Mouse (Mus musculus): ENCODE measurements around the gene Arl4d.

The Arl4d gene

GRCm38 (mm10) chr11:101674106-101674505, 8.8 kb downstream of the Arl4d start:
- in situ Hi-C loops (cut with MboI, MseI): no loop called here

DNA sequence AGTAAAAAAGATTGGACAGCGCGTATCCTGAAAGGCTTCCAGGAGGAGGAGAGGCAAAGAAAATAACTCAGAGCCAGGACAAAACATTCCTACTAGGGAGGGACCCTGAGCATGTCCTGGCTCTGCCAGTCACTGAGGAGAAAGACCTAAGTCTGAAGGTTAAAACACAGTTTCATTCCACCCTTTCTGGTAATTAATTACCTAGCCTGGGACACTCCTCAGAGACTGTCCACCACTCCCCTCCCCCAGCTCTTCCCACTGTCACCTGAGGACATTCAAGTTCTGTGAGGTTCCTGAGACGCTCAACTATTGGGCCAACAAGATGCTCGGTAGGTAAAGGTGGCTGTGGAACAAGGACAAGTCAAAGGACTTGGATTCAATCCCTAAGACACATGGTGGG, 10.0 kb downstream of the Arl4d start:
- in situ Hi-C loops (cut with MboI, MseI): no loop called here

DNA sequence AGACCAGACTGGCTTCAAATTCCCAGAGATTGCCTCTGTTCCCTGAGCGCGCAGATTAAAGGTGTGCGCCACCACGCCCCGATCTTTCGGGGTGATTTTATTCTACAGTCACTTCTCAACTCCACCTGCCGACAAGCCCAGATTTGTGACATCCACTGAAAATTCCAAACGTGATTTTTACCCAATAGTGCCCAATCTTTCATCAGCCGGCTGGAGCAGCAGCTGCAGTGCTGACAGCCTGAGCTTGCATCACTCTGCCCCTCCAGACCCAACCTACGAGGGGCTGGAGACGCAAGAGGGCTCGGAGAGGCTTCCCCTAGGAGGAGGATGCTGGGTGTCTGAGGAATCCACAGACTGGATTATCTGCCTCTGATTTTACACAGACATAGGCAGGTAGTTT, 12.3 kb downstream of the Arl4d start:
- in situ Hi-C loops (cut with MboI, MseI): no loop called here

DNA sequence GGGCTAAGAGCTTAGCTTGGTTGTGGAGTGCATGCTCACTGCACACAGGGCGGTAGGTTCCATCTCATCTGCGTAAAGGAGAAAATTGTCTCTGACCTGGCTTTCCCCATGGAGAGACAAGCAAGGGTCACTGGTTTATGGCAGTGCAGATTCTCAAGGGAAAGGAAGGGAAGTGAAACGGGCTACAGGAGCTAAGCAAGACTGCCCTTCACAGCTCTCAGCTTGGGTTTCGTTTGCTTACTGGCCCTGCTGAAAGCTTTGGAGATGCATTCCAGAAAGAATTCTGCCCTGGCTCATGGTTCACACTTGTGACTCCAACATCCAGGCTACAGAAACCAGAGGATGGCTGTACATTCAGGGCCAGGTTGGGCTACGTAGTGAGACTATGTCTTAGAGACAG, 13.4 kb downstream of the Arl4d start:
- in situ Hi-C loops (cut with MboI, MseI): no loop called here

GRCm38 (mm10) chr11:101679907-101680306, 14.6 kb downstream of the Arl4d start:
- in situ Hi-C loops (cut with MboI, MseI): no loop called here

GRCm38 (mm10) chr11:101680634-101681325, 15.4 kb downstream of the Arl4d start:
- in situ Hi-C loops (cut with MboI, MseI): no loop called here

DNA sequence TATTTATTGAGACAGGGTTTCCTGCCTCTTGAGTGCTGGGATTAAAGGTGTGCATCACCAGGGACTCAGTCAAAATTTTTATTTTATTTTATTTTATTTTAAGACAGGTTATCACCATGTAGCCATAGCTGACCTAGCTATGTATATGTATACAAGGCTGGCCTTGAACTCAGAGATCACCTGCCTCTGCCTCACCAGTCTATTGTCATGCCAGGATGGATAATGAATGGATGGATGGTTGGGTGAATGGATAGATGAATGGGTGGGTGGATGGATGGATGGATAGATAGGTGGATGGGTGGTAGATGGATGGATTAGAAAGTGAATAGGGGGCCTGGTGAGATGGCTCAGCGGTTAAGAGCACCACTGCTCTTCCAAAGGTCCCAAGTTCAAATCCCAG, 16.6 kb downstream of the Arl4d start:
- in situ Hi-C loops (cut with MboI, MseI): no loop called here

DNA sequence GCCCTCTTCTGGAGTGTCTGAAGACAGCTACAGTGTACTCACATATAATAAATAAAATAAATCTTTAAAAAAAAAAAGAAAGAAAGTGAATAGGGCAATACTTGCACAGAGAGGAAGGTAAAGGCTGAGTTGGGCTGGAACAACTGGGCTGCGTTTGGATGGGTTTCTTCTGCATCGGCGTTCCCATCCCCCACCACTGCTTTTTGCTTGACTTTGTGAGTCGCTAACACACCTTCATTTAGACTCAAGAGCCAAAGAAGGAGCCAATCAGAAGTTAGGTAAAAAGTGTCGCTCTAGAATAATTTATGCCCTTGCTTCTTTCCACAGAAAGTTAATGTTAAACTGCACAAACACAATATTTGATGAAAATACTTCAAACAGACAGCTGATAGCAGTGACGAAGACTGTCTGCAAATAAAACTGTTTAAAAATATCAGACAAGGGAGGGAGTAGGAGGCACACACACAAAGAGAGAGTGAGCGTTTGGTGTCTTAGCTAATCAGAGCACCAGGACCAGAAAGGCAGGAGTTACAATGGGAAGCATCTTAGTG, 17.1 kb downstream of the Arl4d start:
- in situ Hi-C loops (cut with MboI, MseI): no loop called here

GRCm38 (mm10) chr11:101687351-101688301, 22.3 kb downstream of the Arl4d start:
- in situ Hi-C loops (cut with MboI, MseI): no loop called here

- in situ Hi-C loops (cut with MboI, MseI): loop anchor here in 1 of 2 experiments (10.0 kb wide), 1 partner anchor 415 kb away; the partner anchor contains the start of genes Ppy and Pyy
Observed at GRCm38 (mm10) chr11:101689701-101690113, 24.4 kb downstream of the Arl4d start.

DNA sequence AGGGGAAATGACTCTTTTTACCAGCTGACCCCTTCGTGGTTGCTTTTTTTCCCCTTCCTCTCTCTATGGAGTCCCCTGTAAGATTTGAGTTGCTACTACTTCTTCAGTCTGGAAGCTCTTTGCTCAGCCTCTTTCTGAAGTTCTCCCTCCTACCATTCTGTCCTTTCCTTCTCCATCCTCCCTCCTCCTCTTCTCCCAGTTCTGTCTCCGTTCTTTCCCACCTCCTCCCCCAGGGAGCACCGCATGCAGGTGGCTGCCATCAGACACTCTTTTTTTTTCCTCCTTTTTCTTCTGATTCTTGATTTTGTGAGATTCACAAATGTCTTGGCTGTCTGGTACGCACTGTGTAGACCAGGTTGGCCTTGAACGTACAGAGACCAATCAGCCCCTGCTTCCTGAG, 25.0 kb downstream of the Arl4d start:
- in situ Hi-C loops (cut with MboI, MseI): loop anchor here in 1 of 2 experiments (10.0 kb wide), 1 partner anchor 414 kb away; the partner anchor contains the start of genes Ppy and Pyy

DNA sequence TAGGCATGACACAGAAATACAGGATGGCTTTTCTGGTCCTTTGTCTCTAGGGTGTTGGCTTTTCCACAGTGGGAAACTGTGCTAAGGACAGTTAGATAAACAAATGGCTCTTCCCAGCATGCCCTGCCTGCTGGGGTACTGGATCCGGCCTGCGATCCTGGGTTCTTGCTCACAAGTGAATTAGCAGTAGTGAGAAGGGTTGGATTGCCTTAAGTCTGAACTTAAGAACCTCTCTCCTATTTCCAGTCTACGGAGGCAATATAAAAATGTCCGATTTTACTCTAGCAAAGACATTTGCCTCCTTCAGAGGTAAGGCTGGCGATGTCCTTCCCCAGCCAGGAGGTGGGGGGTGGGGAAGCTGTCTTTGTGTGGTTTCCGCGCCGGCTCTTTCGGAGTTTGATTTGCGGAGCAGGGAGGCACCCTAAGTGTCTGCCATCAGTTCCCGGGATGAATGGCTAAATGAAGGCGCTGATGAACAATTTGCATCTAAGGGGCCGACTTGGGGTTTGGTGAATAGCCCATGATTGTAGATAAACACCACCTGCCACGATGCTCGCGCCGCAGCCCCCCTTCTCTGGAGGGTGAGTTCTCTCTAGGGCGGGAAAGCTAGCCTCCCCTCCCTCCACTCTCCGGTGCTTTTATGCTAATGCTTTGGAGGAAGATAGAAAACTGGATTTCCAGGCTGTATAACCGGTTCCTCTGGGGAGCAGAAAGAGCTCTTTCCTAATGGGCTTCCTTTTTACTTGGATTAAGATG, 30.7 kb downstream of the Arl4d start:
- in situ Hi-C loops (cut with MboI, MseI): loop anchor here in 1 of 2 experiments (10.0 kb wide), 1 partner anchor 409 kb away; the partner anchor contains the start of genes Ppy and Pyy

DNA sequence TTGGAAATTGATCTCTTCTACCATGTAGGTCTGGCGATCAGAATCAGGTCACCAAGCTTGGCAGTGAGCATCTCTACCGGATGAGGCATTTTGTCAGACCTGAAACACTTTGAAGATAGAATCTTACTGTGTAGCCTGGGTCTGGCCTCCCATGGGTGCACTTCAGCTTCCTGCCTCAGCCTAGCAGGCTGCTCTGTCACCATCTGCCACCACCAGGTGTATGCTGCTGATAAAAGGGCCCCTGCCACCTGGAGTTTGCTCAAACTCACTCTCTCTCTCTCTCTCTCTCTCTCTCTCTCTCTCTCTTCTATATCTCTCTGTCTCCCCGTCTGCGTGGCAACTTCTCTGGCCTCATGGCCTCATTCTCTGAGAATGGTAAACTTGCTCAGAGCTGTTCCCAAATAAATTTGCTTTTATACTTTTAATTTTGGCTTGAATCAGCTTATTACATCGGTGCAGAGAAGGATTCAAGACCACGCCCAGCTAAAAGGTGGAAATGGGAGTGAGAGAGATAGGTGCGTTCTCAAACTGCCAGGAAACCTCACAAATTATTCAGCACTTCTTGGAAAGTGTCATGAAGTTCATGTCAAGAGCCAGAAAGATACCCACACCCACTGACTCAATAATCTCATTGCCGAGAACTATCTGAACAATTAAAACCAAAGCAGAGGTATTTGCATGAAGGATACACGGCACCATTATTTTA, 32.0 kb downstream of the Arl4d start:
- in situ Hi-C loops (cut with MboI, MseI): loop anchor here in 1 of 2 experiments (10.0 kb wide), 1 partner anchor 407 kb away; the partner anchor contains the start of genes Ppy and Pyy

- in situ Hi-C loops (cut with MboI, MseI): loop anchor here in 1 of 2 experiments (10.0 kb wide), 1 partner anchor 407 kb away; the partner anchor contains the start of genes Ppy and Pyy
Observed at GRCm38 (mm10) chr11:101698114-101698513, 32.8 kb downstream of the Arl4d start.

GRCm38 (mm10) chr11:101699556-101699955, 34.2 kb downstream of the Arl4d start:
- in situ Hi-C loops (cut with MboI, MseI): loop anchor here in 1 of 2 experiments (10.0 kb wide), 1 partner anchor 405 kb away; the partner anchor contains the start of genes Ppy and Pyy

GRCm38 (mm10) chr11:101699991-101700390, 34.6 kb downstream of the Arl4d start:
- in situ Hi-C loops (cut with MboI, MseI): loop anchor here in 1 of 2 experiments (10.0 kb wide), 1 partner anchor 405 kb away; the partner anchor contains the start of genes Ppy and Pyy

DNA sequence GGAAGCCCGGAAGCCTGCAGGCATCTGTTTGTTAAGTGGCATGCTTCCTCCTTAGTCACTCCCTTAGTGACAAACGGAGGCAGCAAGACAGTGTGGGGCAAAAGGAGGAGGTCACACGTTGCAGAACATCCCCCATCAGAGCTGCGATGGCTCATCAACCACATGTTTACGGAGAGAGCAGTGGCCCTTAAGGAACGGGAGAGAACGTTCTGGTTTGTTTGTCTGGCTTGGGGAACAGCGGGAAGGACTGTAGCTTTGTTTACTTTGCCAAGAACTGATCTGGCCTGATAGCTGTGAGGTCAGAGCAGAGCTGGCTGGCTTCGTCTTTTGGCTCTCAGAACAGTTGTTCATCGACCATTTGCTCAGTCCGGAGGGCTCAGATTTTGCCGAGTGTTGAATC, 35.1 kb downstream of the Arl4d start:
- in situ Hi-C loops (cut with MboI, MseI): no loop called here

GRCm38 (mm10) chr11:101704081-101704480, 38.7 kb downstream of the Arl4d start:
- in situ Hi-C loops (cut with MboI, MseI): no loop called here

- in situ Hi-C loops (cut with MboI, MseI): no loop called here
Observed at GRCm38 (mm10) chr11:101706764-101707448, 41.6 kb downstream of the Arl4d start.

DNA sequence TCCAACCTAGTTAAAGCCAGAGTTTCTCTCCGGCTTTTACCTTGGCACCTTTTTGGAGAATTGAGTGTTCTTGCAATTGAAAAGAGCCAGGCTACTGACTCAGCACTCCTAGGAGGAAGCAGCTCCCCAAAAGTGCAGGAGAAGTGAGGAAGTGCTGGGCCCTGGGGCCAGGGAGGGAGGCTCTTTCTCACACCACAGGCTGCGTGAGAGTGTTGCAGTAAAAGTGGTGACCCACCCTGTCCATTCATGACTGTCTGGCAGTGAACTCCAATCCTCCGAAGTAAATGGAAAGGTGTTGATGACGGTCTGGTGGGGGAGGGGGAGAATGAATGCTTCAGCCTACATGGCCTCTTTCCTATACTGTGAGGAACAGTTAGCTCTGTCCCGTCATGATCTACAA, 43.1 kb downstream of the Arl4d start:
- in situ Hi-C loops (cut with MboI, MseI): no loop called here
